Mouse (Mus musculus): ENCODE measurements around the gene Slc38a4. TPM values are rescaled to one million over a fixed set of nuclear protein-coding genes. Genes with fewer than 3 reads are reported as not detected.

The Slc38a4 gene
- polyA plus RNA-seq, 1 experiment from 2014 or later = 63.0 TPM

GRCm38 (mm10) chr15:97001416-97001815 is 54.3 kb downstream of the Slc38a4 start:
- WGBS = 48% methylated on average over 12 of the region's 12 CpGs
- Histone ChIP-seq H3K27ac (ENCODE audit: low read length) (peak overlapping the region; percentile 73), H3K27me3 (ENCODE audit: control insufficient read depth, insufficient read depth, low read length) (no peaks in the 10 kb centered on the region), H3K36me3 (ENCODE audit: control insufficient read depth, insufficient read depth, low read length) (0 out of 2 replicates have a peak, but pooled peaks cover 4% of the 10 kb centered on the region), H3K9me3 (replicated peaks; ENCODE audit: control insufficient read depth, low read length) (no peaks in the 10 kb centered on the region), H3K4me3 (replicated peaks; ENCODE audit: low read length) (no peak overlapping the region), H3K4me1 (ENCODE audit: control insufficient read depth, insufficient read depth, low read length) (peaks cover 24% of the 10 kb centered on the region), H3K4me2 (ENCODE audit: low read depth, low read length) (no peak overlapping the region), H3K9ac (ENCODE audit: low read length) (0 out of 2 replicates have a peak overlapping the region, but pooled peaks have one; percentile 7)
- no peak for ATAC-seq (ENCODE audit: insufficient read depth, low FRiP score)

- H3K27me3 ChIP-seq (ENCODE audit: control insufficient read depth, insufficient read depth, low read length) = no peaks in the 10 kb centered on the region
- H3K9me3 ChIP-seq (replicated peaks; ENCODE audit: control insufficient read depth, low read length) = no peaks in the 10 kb centered on the region
- H3K9ac ChIP-seq (ENCODE audit: low read length) = no peak overlapping the region; the same call in 1 of the 2 replicates
- 16% methylated on average over 17 of the region's 17 CpGs for WGBS
- no peak overlapping the region for H3K4me3 ChIP-seq (replicated peaks; ENCODE audit: low read length)
- ATAC-seq (ENCODE audit: insufficient read depth, low FRiP score) = peak; percentile 30; the same call in 1 of the 2 replicates
- peaks cover 24% of the 10 kb centered on the region for H3K4me1 ChIP-seq (ENCODE audit: control insufficient read depth, insufficient read depth, low read length)
- H3K36me3 ChIP-seq (ENCODE audit: control insufficient read depth, insufficient read depth, low read length) = 0 out of 2 replicates have a peak, but pooled peaks cover 4% of the 10 kb centered on the region
- H3K27ac ChIP-seq (ENCODE audit: low read length) = peak overlapping the region; percentile 73
- H3K4me2 ChIP-seq (ENCODE audit: low read depth, low read length) = peak overlapping the region; percentile 9; the same call in 1 of the 2 replicates
Observed at GRCm38 (mm10) chr15:97000319-97001251, 55.2 kb downstream of the Slc38a4 start.

GRCm38 (mm10) chr15:96999401-96999800 is 56.4 kb downstream of the Slc38a4 start:
- no peak overlapping the region for H3K27ac ChIP-seq (ENCODE audit: low read length)
- H3K9ac ChIP-seq (ENCODE audit: low read length) = no peak overlapping the region
- 89% methylated on average over 12 of the region's 12 CpGs for WGBS
- no peak overlapping the region for H3K4me2 ChIP-seq (ENCODE audit: low read depth, low read length)
- no peak overlapping the region for H3K4me3 ChIP-seq (replicated peaks; ENCODE audit: low read length)
- ATAC-seq (ENCODE audit: insufficient read depth, low FRiP score) = no peak
- H3K27me3 ChIP-seq (ENCODE audit: control insufficient read depth, insufficient read depth, low read length) = no peaks in the 10 kb centered on the region
- peaks cover 21% of the 10 kb centered on the region for H3K4me1 ChIP-seq (ENCODE audit: control insufficient read depth, insufficient read depth, low read length)
- H3K9me3 ChIP-seq (replicated peaks; ENCODE audit: control insufficient read depth, low read length) = no peaks in the 10 kb centered on the region
- H3K36me3 ChIP-seq (ENCODE audit: control insufficient read depth, insufficient read depth, low read length) = 0 out of 2 replicates have a peak, but pooled peaks cover 4% of the 10 kb centered on the region

GRCm38 (mm10) chr15:96985618-96986017 is 70.1 kb downstream of the Slc38a4 start:
- Histone ChIP-seq H3K4me3 (replicated peaks; ENCODE audit: low read length) (no peak overlapping the region), H3K4me1 (ENCODE audit: control insufficient read depth, insufficient read depth, low read length) (no peaks in the 10 kb centered on the region; the same call in 1 of the 2 replicates), H3K27me3 (ENCODE audit: control insufficient read depth, insufficient read depth, low read length) (no peaks in the 10 kb centered on the region), H3K9ac (ENCODE audit: low read length) (no peak overlapping the region), H3K36me3 (ENCODE audit: control insufficient read depth, insufficient read depth, low read length) (no peaks in the 10 kb centered on the region), H3K27ac (ENCODE audit: low read length) (no peak overlapping the region), H3K4me2 (ENCODE audit: low read depth, low read length) (no peak overlapping the region), H3K9me3 (replicated peaks; ENCODE audit: control insufficient read depth, low read length) (no peaks in the 10 kb centered on the region)
- WGBS = 67% methylated on average over 8 of the region's 8 CpGs
- ATAC-seq (ENCODE audit: insufficient read depth, low FRiP score) = no peak

- peak; percentile 82 for ATAC-seq (ENCODE audit: insufficient read depth, low FRiP score)
- Histone ChIP-seq H3K4me2 (ENCODE audit: low read depth, low read length) (peak overlapping the region; percentile 29; the same call in 1 of the 2 replicates), H3K27me3 (ENCODE audit: control insufficient read depth, insufficient read depth, low read length) (no peaks in the 10 kb centered on the region), H3K9me3 (replicated peaks; ENCODE audit: control insufficient read depth, low read length) (no peaks in the 10 kb centered on the region), H3K4me1 (ENCODE audit: control insufficient read depth, insufficient read depth, low read length) (no peaks in the 10 kb centered on the region; the same call in 1 of the 2 replicates), H3K36me3 (ENCODE audit: control insufficient read depth, insufficient read depth, low read length) (no peaks in the 10 kb centered on the region), H3K9ac (ENCODE audit: low read length) (no peak overlapping the region), H3K27ac (ENCODE audit: low read length) (peak overlapping the region; percentile 77), H3K4me3 (replicated peaks; ENCODE audit: low read length) (no peak overlapping the region)
- WGBS = 51% methylated on average over 13 of the region's 13 CpGs
Observed at GRCm38 (mm10) chr15:96983581-96984330, 72.0 kb downstream of the Slc38a4 start.

GRCm38 (mm10) chr15:96975125-96975524 is 80.6 kb downstream of the Slc38a4 start:
- Histone ChIP-seq H3K27me3 (ENCODE audit: control insufficient read depth, insufficient read depth, low read length) (no peaks in the 10 kb centered on the region), H3K4me2 (ENCODE audit: low read depth, low read length) (no peak overlapping the region), H3K9ac (ENCODE audit: low read length) (no peak overlapping the region), H3K27ac (ENCODE audit: low read length) (no peak overlapping the region), H3K4me1 (ENCODE audit: control insufficient read depth, insufficient read depth, low read length) (peaks cover 7% of the 10 kb centered on the region), H3K36me3 (ENCODE audit: control insufficient read depth, insufficient read depth, low read length) (no peaks in the 10 kb centered on the region), H3K4me3 (replicated peaks; ENCODE audit: low read length) (no peak overlapping the region), H3K9me3 (replicated peaks; ENCODE audit: control insufficient read depth, low read length) (0 out of 2 replicates have a peak, but pooled peaks cover 3% of the 10 kb centered on the region)
- peak; percentile 44; the same call in 1 of the 2 replicates for ATAC-seq (ENCODE audit: insufficient read depth, low FRiP score)
- WGBS = 57% methylated on average over 9 of the region's 9 CpGs

GRCm38 (mm10) chr15:96974131-96974530 is 81.6 kb downstream of the Slc38a4 start:
- Histone ChIP-seq H3K4me1 (ENCODE audit: control insufficient read depth, insufficient read depth, low read length) (peaks cover 7% of the 10 kb centered on the region), H3K4me2 (ENCODE audit: low read depth, low read length) (no peak overlapping the region), H3K4me3 (replicated peaks; ENCODE audit: low read length) (no peak overlapping the region), H3K27ac (ENCODE audit: low read length) (no peak overlapping the region), H3K9ac (ENCODE audit: low read length) (no peak overlapping the region), H3K27me3 (ENCODE audit: control insufficient read depth, insufficient read depth, low read length) (no peaks in the 10 kb centered on the region), H3K36me3 (ENCODE audit: control insufficient read depth, insufficient read depth, low read length) (no peaks in the 10 kb centered on the region), H3K9me3 (replicated peaks; ENCODE audit: control insufficient read depth, low read length) (0 out of 2 replicates have a peak, but pooled peaks cover 3% of the 10 kb centered on the region)
- ATAC-seq (ENCODE audit: insufficient read depth, low FRiP score) = no peak
- WGBS = 91% methylated on average over 5 of the region's 5 CpGs

GRCm38 (mm10) chr15:96973370-96973769 is 82.4 kb downstream of the Slc38a4 start:
- 71% methylated on average over 4 of the region's 4 CpGs for WGBS
- no peak overlapping the region for H3K4me3 ChIP-seq (replicated peaks; ENCODE audit: low read length)
- H3K9me3 ChIP-seq (replicated peaks; ENCODE audit: control insufficient read depth, low read length) = 0 out of 2 replicates have a peak, but pooled peaks cover 3% of the 10 kb centered on the region
- peaks cover 7% of the 10 kb centered on the region for H3K4me1 ChIP-seq (ENCODE audit: control insufficient read depth, insufficient read depth, low read length)
- H3K9ac ChIP-seq (ENCODE audit: low read length) = no peak overlapping the region
- ATAC-seq (ENCODE audit: insufficient read depth, low FRiP score) = no peak; the same call in 1 of the 2 replicates
- no peaks in the 10 kb centered on the region for H3K36me3 ChIP-seq (ENCODE audit: control insufficient read depth, insufficient read depth, low read length)
- H3K27ac ChIP-seq (ENCODE audit: low read length) = no peak overlapping the region
- H3K4me2 ChIP-seq (ENCODE audit: low read depth, low read length) = no peak overlapping the region
- H3K27me3 ChIP-seq (ENCODE audit: control insufficient read depth, insufficient read depth, low read length) = no peaks in the 10 kb centered on the region

Data from stomach, embryonic 16.5 days (tissue).